Mouse (Mus musculus) ovary, adult 2 months (tissue): ENCODE measurements around the gene Tax1bp1. TPM values are rescaled to one million over a fixed set of nuclear protein-coding genes. Genes with fewer than 3 reads are reported as not detected.

Source experiments
- polyA plus RNA-seq: library from polyadenylated mRNA; depleted of rRNA; stranded (reverse); fragments of >200 nt; gene quantifications from 2 replicates; pipeline ENCODE4 v1.2.3, GENCODE M21; 2012; rRNA removed

Gene Tax1bp1
- 11.2 and 19.8 TPM in 2 replicates for polyA plus RNA-seq

GRCm38 (mm10) chr6:52713104-52713896 lies at the start of gene Tax1bp1:
Tax1bp1 (plus strand) TSS chr6:52713729.

Other genes with a start within 250 kb of the Tax1bp1 start
- 26.9 and 30.1 TPM in 2 replicates for gene Hibadh, start 73.3 kb upstream of the Tax1bp1 start, polyA plus RNA-seq